Mouse (Mus musculus) kidney, embryonic 15.5 days (tissue): ENCODE measurements around the gene Rbpj. TPM values are rescaled to one million over a fixed set of nuclear protein-coding genes. Genes with fewer than 3 reads are reported as not detected.

Experiments
- ATAC-seq: fragments of 200-750 bp; cut with Nextera tagmentation; replicated peaks from 2 replicates; pipeline ENCODE4 v1.8.0; 2017; ENCODE audit warnings: moderate TSS enrichment; ENCODE audit not compliant: low FRiP score
- H3K27ac ChIP-seq: fragments of 300-500 bp; sonication (generic); 2 replicates; pipeline ENCODE4 v1.5.1; 2015; ENCODE audit warnings: mild to moderate bottlenecking, inconsistent platforms
- H3K27me3 ChIP-seq: fragments of 300-500 bp; sonication (generic); 2 replicates; pipeline ENCODE4 v1.6.1; 2015; ENCODE audit warnings: inconsistent platforms
- H3K36me3 ChIP-seq: fragments of 300-500 bp; sonication (generic); 2 replicates; pipeline ENCODE4 v1.6.1; 2015; ENCODE audit warnings: inconsistent platforms
- H3K4me1 ChIP-seq: fragments of 300-500 bp; sonication (generic); 2 replicates; pipeline ENCODE4 v1.6.1; 2015; ENCODE audit warnings: inconsistent platforms
- H3K4me2 ChIP-seq: fragments of 300-500 bp; sonication (generic); 2 replicates; pipeline ENCODE4 v1.6.1; 2015; ENCODE audit warnings: moderate library complexity, mild to moderate bottlenecking, inconsistent platforms
- H3K4me3 ChIP-seq: fragments of 300-500 bp; sonication (generic); replicated peaks from 2 replicates; pipeline ENCODE4 v1.5.1; 2015; ENCODE audit warnings: mild to moderate bottlenecking, inconsistent platforms
- H3K9ac ChIP-seq: fragments of 300-500 bp; sonication (generic); 2 replicates; pipeline ENCODE4 v1.6.1; 2015; ENCODE audit warnings: mild to moderate bottlenecking, inconsistent platforms
- H3K9me3 ChIP-seq: fragments of 300-500 bp; sonication (generic); replicated peaks from 2 replicates; pipeline ENCODE4 v1.6.1; 2016; ENCODE audit warnings: inconsistent platforms
- WGBS: fragments of 180-500 bp; shearing (Covaris S2); methylation state at CpG from one replicate; pipeline ENCODE4 v1.1.7; 2015; ENCODE audit warnings: mixed read lengths; 5-methylcytosine and 5-hydroxymethylcytosine counted together
- polyA plus RNA-seq: library from polyadenylated mRNA; unstranded; fragments of >200 nt; fragmentation: Nextera tagmentation; extraction: Ambion mirVana; gene quantifications from 2 replicates; pipeline ENCODE4 v1.2.1, GENCODE M21; 2015

Gene Rbpj
- polyA plus RNA-seq, 1 experiment from 2014 or later = 36.7 TPM

- ATAC-seq = 0 out of 2 replicates have a peak, but pooled peaks have one; percentile 25
- H3K4me3 ChIP-seq = no peak overlapping the region
- no peaks in the 10 kb centered on the region for H3K9me3 ChIP-seq
- 62% methylated on average over 9 of the region's 9 CpGs for WGBS
- H3K9ac ChIP-seq = no peak overlapping the region
- H3K27ac ChIP-seq = no peak overlapping the region
- no peaks in the 10 kb centered on the region for H3K27me3 ChIP-seq
- H3K36me3 ChIP-seq = no peaks in the 10 kb centered on the region
- H3K4me1 ChIP-seq = 0 out of 2 replicates have a peak, but pooled peaks cover 2% of the 10 kb centered on the region
- no peak overlapping the region for H3K4me2 ChIP-seq
Measured at GRCm38 (mm10) chr5:53496846-53497549, 31.0 kb downstream of the Rbpj start.

- Histone ChIP-seq H3K9ac (no peak overlapping the region), H3K9me3 (no peaks in the 10 kb centered on the region), H3K4me2 (no peak overlapping the region), H3K27ac (no peak overlapping the region), H3K4me1 (0 out of 2 replicates have a peak, but pooled peaks cover 2% of the 10 kb centered on the region), H3K36me3 (no peaks in the 10 kb centered on the region), H3K27me3 (no peaks in the 10 kb centered on the region), H3K4me3 (no peak overlapping the region)
- ATAC-seq = no peak
- whole genome bisulfite sequencing = 81% methylated on average over 3 of the region's 3 CpGs
Measured at GRCm38 (mm10) chr5:53499571-53499970, 33.6 kb downstream of the Rbpj start.

- ATAC-seq = no peak
- 0 out of 2 replicates have a peak, but pooled peaks cover 2% of the 10 kb centered on the region for H3K4me1 ChIP-seq
Measured at GRCm38 (mm10) chr5:53500509-53501145, 34.7 kb downstream of the Rbpj start.

GRCm38 (mm10) chr5:53503261-53503660, 37.3 kb downstream of the Rbpj start:
- H3K36me3 ChIP-seq = no peaks in the 10 kb centered on the region
- H3K27me3 ChIP-seq = no peaks in the 10 kb centered on the region
- H3K4me1 ChIP-seq = no peaks in the 10 kb centered on the region
- H3K9ac ChIP-seq = no peak overlapping the region
- ATAC-seq = no peak
- WGBS = 63% methylated on average over 2 of the region's 3 CpGs
- no peaks in the 10 kb centered on the region for H3K9me3 ChIP-seq
- H3K4me3 ChIP-seq = no peak overlapping the region
- no peak overlapping the region for H3K4me2 ChIP-seq
- H3K27ac ChIP-seq = no peak overlapping the region

More at GRCm38 (mm10) chr5:53500509-53501145, 34.7 kb downstream of the Rbpj start:
- no peak overlapping the region for H3K4me2 ChIP-seq
- no peaks in the 10 kb centered on the region for H3K27me3 ChIP-seq
- no peak overlapping the region for H3K27ac ChIP-seq
- no peaks in the 10 kb centered on the region for H3K9me3 ChIP-seq
- no peak overlapping the region for H3K4me3 ChIP-seq
- no peak overlapping the region for H3K9ac ChIP-seq
- 75% methylated on average over 10 of the region's 10 CpGs for whole genome bisulfite sequencing
- no peaks in the 10 kb centered on the region for H3K36me3 ChIP-seq

GRCm38 (mm10) chr5:53505751-53506150, 39.8 kb downstream of the Rbpj start:
- Histone ChIP-seq H3K27me3 (no peaks in the 10 kb centered on the region), H3K9me3 (no peaks in the 10 kb centered on the region), H3K27ac (no peak overlapping the region), H3K36me3 (no peaks in the 10 kb centered on the region), H3K4me2 (no peak overlapping the region), H3K9ac (no peak overlapping the region), H3K4me1 (no peaks in the 10 kb centered on the region), H3K4me3 (no peak overlapping the region)
- no peak for ATAC-seq
- 79% methylated on average over 6 of the region's 6 CpGs for WGBS

GRCm38 (mm10) chr5:53507371-53507770, 41.4 kb downstream of the Rbpj start:
- Histone ChIP-seq H3K36me3 (no peaks in the 10 kb centered on the region), H3K27me3 (no peaks in the 10 kb centered on the region), H3K4me3 (no peak overlapping the region), H3K4me1 (no peaks in the 10 kb centered on the region), H3K9ac (no peak overlapping the region), H3K27ac (no peak overlapping the region), H3K4me2 (no peak overlapping the region), H3K9me3 (no peaks in the 10 kb centered on the region)
- WGBS = 81% methylated on average over 5 of the region's 5 CpGs
- ATAC-seq = no peak

- H3K9me3 ChIP-seq = no peaks in the 10 kb centered on the region
- no peaks in the 10 kb centered on the region for H3K4me1 ChIP-seq
- no peaks in the 10 kb centered on the region for H3K27me3 ChIP-seq
- 64% methylated on average over 10 of the region's 10 CpGs for WGBS
- H3K36me3 ChIP-seq = no peaks in the 10 kb centered on the region
- no peak for ATAC-seq
- no peak overlapping the region for H3K27ac ChIP-seq
- H3K4me3 ChIP-seq = no peak overlapping the region
- H3K4me2 ChIP-seq = no peak overlapping the region
- H3K9ac ChIP-seq = no peak overlapping the region
Measured at GRCm38 (mm10) chr5:53509465-53509864, 43.5 kb downstream of the Rbpj start.

- no peak for ATAC-seq
- no peaks in the 10 kb centered on the region for H3K36me3 ChIP-seq
- WGBS = 83% methylated on average over 2 of the region's 2 CpGs
- no peaks in the 10 kb centered on the region for H3K9me3 ChIP-seq
- H3K4me3 ChIP-seq = no peak overlapping the region
- H3K27ac ChIP-seq = no peak overlapping the region
- no peak overlapping the region for H3K4me2 ChIP-seq
- H3K4me1 ChIP-seq = no peaks in the 10 kb centered on the region
- no peaks in the 10 kb centered on the region for H3K27me3 ChIP-seq
- no peak overlapping the region for H3K9ac ChIP-seq
Measured at GRCm38 (mm10) chr5:53509927-53510326, 44.0 kb downstream of the Rbpj start.

GRCm38 (mm10) chr5:53511426-53511825, 45.5 kb downstream of the Rbpj start:
- Histone ChIP-seq H3K27ac (no peak overlapping the region), H3K9ac (no peak overlapping the region), H3K27me3 (no peaks in the 10 kb centered on the region), H3K4me2 (no peak overlapping the region), H3K9me3 (no peaks in the 10 kb centered on the region), H3K4me3 (no peak overlapping the region), H3K36me3 (no peaks in the 10 kb centered on the region), H3K4me1 (no peaks in the 10 kb centered on the region)
- WGBS = 84% methylated on average over 4 of the region's 4 CpGs
- ATAC-seq = no peak

- H3K27me3 ChIP-seq = no peaks in the 10 kb centered on the region
- no peak overlapping the region for H3K27ac ChIP-seq
- WGBS = 86% methylated on average over 4 of the region's 4 CpGs
- no peaks in the 10 kb centered on the region for H3K4me1 ChIP-seq
- no peak overlapping the region for H3K4me3 ChIP-seq
- no peaks in the 10 kb centered on the region for H3K36me3 ChIP-seq
- no peaks in the 10 kb centered on the region for H3K9me3 ChIP-seq
- H3K9ac ChIP-seq = no peak overlapping the region
- no peak overlapping the region for H3K4me2 ChIP-seq
- ATAC-seq = no peak
Measured at GRCm38 (mm10) chr5:53514959-53515612, 49.1 kb downstream of the Rbpj start.

- no peaks in the 10 kb centered on the region for H3K4me1 ChIP-seq
- H3K9ac ChIP-seq = no peak overlapping the region
- H3K4me3 ChIP-seq = no peak overlapping the region
- no peak for ATAC-seq
- no peaks in the 10 kb centered on the region for H3K9me3 ChIP-seq
- H3K27me3 ChIP-seq = no peaks in the 10 kb centered on the region
- no peaks in the 10 kb centered on the region for H3K36me3 ChIP-seq
- H3K4me2 ChIP-seq = no peak overlapping the region
- 85% methylated on average over 2 of the region's 2 CpGs for WGBS
- no peak overlapping the region for H3K27ac ChIP-seq
Measured at GRCm38 (mm10) chr5:53516482-53516881, 50.5 kb downstream of the Rbpj start.

GRCm38 (mm10) chr5:53517802-53518201, 51.9 kb downstream of the Rbpj start:
- no peak for ATAC-seq
- no peak overlapping the region for H3K4me3 ChIP-seq
- 71% methylated on average over 8 of the region's 8 CpGs for WGBS
- peaks cover 1% of the 10 kb centered on the region for H3K4me1 ChIP-seq
- no peak overlapping the region for H3K4me2 ChIP-seq
- H3K27ac ChIP-seq = no peak overlapping the region
- no peaks in the 10 kb centered on the region for H3K36me3 ChIP-seq
- H3K9me3 ChIP-seq = no peaks in the 10 kb centered on the region
- no peak overlapping the region for H3K9ac ChIP-seq
- H3K27me3 ChIP-seq = no peaks in the 10 kb centered on the region
